Mouse (Mus musculus) small intestine, adult 2 months (tissue): ENCODE results near the gene Ormdl3.

ENCODE experiments used
- CTCF ChIP-seq: fragments of 200-500 bp; IDR thresholded peaks from 2 replicates; pipeline ENCODE4 v1.5.1; 2012; ENCODE audit warnings: low read depth, mild to moderate bottlenecking, control low read depth, inconsistent platforms, low read length, moderate library complexity, mixed read lengths; ENCODE audit not compliant: insufficient replicate concordance, insufficient read length; ENCODE audit errors: extremely low read depth
- POLR2A ChIP-seq: fragments of 200-500 bp; IDR thresholded peaks from 2 replicates; pipeline ENCODE4 v1.6.1; 2012; ENCODE audit warnings: low read depth, mild to moderate bottlenecking, control low read depth, inconsistent platforms, low read length, moderate library complexity

DNA sequence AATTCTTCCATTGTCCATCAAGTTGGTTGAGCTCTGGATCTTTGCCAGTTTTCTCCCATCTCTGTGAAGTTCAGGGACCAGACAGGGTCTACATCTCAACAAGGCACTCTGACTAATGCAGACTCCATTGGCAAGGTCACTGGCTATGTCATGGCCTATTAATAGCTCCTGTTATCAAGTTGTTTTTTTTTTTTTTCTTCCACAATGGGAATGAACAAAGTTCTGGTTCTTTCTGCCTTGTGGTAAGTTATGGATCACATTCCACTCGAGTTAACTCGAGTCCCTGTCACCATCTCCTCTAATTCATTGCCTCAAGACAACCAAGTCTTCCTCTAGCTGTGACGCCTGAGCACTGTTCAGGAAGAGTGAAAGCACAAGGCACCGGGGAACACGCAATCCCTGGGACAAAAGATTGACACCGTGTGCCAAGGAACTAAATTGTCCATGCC, 1.7 kb upstream of the Ormdl3 start:
- no peak for TF ChIP-seq CTCF
- no peak for TF ChIP-seq POLR2A
